Comparison of ENCODE assay signal across 22 mouse cellular contexts in genomic region chr6:72732109-72732508, GRCm38 (mm10). TPM values are rescaled to one million over a fixed set of nuclear protein-coding genes. Genes with fewer than 3 reads are reported as not detected.
"Had no signal": no experiment of that assay in that cellular context is flagged by ENCODE, and none has a peak within 500 bp of the region (broad histone marks: within the 10 kb centered on the region; RNA-seq: fewer than 3 reads in every experiment).

No protein-coding gene starts in this region.

- H3K27me3 ChIP-seq: liver, embryonic 13.5 days; liver, embryonic 15.5 days; lung, embryonic 15.5 days; neural tube, embryonic 13.5 days; neural tube, embryonic 15.5 days; stomach, embryonic 15.5 days had no signal

- H3K4me3 ChIP-seq: liver, embryonic 13.5 days; liver, embryonic 15.5 days; lung, embryonic 15.5 days; megakaryocyte, embryonic 14.5 days; neural tube, embryonic 13.5 days; neural tube, embryonic 15.5 days; stomach, embryonic 15.5 days had no signal

- H3K27ac ChIP-seq: liver, embryonic 13.5 days; liver, embryonic 15.5 days; lung, embryonic 15.5 days; macrophage; neural tube, embryonic 13.5 days; neural tube, embryonic 15.5 days; stomach, embryonic 15.5 days had no signal

- H3K9ac ChIP-seq: liver, embryonic 13.5 days; liver, embryonic 15.5 days; liver, postnatal 0 days; lung, embryonic 15.5 days; neural tube, embryonic 13.5 days; neural tube, embryonic 15.5 days; stomach, embryonic 15.5 days had no signal

- ATAC-seq: liver, postnatal 0 days; lung, postnatal 0 days had no signal

- DNase-seq: liver, embryonic 13.5 days; liver, postnatal 0 days; lung, adult 2 months; lung, postnatal 14 days; lung, postnatal 36 days; midbrain, embryonic 14.5 days; retina, postnatal 1 day; right cerebral cortex, adult 18-20 months; right cerebral cortex, postnatal 25 days; right cerebral cortex, postnatal 4 days; spleen, adult 18-20 months; thymus, adult 18-20 months; thymus, postnatal 14 days; thymus, postnatal 36 days had no signal

- H3K4me2 ChIP-seq: liver, embryonic 13.5 days; liver, embryonic 15.5 days; lung, embryonic 15.5 days; neural tube, embryonic 13.5 days; neural tube, embryonic 15.5 days; stomach, embryonic 15.5 days had no signal

- H3K36me3 ChIP-seq: liver, embryonic 13.5 days; liver, embryonic 15.5 days; lung, embryonic 15.5 days; neural tube, embryonic 13.5 days; neural tube, embryonic 15.5 days; stomach, embryonic 15.5 days had no signal

- H3K9me3 ChIP-seq: liver, embryonic 13.5 days; liver, embryonic 15.5 days; lung, embryonic 15.5 days; neural tube, embryonic 13.5 days; neural tube, embryonic 15.5 days; stomach, embryonic 15.5 days had no signal

RNA-seq across cellular contexts. Expression of gene Tcf7l1, which starts 56.9 kb away (rescaled TPM):
- polyA plus RNA-seq: macrophage had no signal
